Mouse (Mus musculus) c-Kit-positive CD71-positive TER-119-negative erythroid progenitor cells, embryonic 14.5 days (primary cell): ENCODE measurements around the gene Rbm34.
"Not testable (repeated sequence)": the region's sequence is repeated elsewhere in the genome, so short reads cannot be mapped to it uniquely, and the experiment has no call there.

Experiments
- DNase-seq: peaks from one replicate; pipeline ENCODE4 v3.0.0-alpha.2; 2013; ENCODE audit warnings: low read depth

Gene Rbm34

GRCm38 (mm10) chr8:126970579-126971313 is at the start of gene Rbm34:
Gene Rbm34 (minus strand): TSS chr8:126971071.
- DNase-seq: peak; percentile 93

DNA sequence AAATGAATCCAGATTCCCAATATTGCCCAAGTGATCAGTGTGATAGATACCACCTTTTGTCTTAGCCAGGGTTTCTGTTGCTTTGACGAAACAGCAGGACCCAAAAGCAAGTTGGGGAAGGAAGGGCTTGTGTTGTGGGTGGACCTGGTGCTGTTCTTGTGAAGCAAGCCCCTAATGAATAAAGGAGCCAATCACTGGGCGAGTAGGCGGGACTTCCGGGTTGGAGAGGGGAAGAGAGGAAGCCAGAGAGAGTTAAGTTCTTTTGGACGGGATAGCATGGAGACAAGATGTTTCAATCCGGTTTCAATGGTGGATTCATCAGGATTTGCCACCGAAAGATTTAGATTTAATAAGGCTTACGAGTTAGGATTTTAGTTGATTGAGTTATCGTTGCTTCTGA is 40.8 kb upstream of the Rbm34 start:
- no peak for DNase-seq

- DNase-seq: no peak
Measured at GRCm38 (mm10) chr8:126994506-126994905, 23.6 kb upstream of the Rbm34 start.

- no peak for DNase-seq
Measured at GRCm38 (mm10) chr8:126989363-126990153, 18.7 kb upstream of the Rbm34 start.

DNA sequence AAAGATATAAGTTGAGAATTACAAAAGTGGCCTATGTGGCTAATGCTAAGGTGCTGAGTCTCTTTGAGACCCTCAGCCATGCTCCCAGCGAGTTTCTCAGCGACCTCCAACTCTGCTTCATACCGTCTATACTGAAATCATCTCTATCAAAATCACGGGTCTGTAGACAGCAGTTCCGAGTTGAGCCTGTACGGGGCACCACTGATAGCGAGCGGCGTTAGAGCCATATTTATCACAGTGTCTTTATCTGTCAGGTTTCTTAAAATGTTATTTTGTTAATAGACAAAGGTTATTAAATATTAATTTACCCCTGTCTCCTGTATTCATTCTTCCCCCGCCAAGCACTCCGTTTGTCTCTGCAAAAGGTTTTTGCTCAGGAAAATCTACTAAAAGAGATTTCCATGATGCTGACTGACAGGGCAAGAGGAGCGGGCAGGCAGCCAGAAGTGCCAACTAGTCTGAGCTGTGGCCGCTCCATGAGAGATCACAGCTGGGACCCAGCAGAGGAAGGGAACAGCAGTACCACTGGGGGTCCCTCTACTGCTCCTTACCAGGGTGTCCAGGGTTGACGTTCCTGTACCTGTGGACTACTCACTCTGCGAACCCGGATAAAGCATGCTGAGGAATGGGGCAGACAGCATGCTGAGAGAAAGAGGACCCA is 17.6 kb upstream of the Rbm34 start:
- DNase-seq: no peak

DNA sequence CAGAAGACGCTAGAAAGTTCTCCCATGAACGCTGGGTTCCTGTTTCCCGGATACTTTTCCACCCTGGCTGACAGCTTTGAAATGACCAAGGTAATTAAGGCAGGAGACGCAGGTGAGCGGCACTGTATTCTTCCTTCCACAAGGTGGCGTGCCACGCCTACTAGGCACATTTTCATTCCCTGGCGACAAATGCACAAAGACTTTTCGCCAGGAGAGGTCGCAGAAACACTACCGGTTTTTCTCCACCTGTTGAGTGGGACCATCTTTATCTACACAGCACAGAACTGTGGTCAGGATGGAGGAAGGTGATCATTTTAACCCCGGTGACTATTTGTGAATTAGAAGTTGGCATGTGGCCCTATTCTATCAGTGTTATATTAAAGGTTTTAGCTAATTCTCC is 15.6 kb upstream of the Rbm34 start:
- peak; percentile 75 for DNase-seq

- DNase-seq: no peak
Measured at GRCm38 (mm10) chr8:126980046-126980445, 9.2 kb upstream of the Rbm34 start.

GRCm38 (mm10) chr8:126979091-126979920 is 8.4 kb upstream of the Rbm34 start:
- no peak for DNase-seq

DNA sequence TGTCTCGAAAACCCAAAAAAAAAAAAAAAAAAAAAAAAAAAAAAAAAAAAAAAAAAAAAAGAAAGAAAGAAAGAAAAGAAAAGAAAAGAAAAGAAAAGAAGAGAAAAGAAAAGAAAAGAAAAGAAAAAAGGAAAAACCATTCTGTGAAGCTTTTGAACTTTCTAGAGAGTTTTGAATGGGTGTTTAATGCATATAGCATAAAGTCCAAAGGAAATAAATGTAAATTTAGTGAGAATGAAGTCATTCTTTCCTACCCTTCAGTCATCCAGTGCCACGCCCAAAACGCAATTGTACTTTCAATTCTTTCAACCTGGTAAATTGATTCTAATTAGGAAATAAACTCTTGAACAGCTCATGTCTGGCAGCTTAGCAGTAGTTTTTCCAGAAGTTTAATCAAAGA is 7.7 kb upstream of the Rbm34 start:
- DNase-seq: not testable (repeated sequence)

- DNase-seq: no peak
Measured at GRCm38 (mm10) chr8:126978028-126978427, 7.2 kb upstream of the Rbm34 start.

DNA sequence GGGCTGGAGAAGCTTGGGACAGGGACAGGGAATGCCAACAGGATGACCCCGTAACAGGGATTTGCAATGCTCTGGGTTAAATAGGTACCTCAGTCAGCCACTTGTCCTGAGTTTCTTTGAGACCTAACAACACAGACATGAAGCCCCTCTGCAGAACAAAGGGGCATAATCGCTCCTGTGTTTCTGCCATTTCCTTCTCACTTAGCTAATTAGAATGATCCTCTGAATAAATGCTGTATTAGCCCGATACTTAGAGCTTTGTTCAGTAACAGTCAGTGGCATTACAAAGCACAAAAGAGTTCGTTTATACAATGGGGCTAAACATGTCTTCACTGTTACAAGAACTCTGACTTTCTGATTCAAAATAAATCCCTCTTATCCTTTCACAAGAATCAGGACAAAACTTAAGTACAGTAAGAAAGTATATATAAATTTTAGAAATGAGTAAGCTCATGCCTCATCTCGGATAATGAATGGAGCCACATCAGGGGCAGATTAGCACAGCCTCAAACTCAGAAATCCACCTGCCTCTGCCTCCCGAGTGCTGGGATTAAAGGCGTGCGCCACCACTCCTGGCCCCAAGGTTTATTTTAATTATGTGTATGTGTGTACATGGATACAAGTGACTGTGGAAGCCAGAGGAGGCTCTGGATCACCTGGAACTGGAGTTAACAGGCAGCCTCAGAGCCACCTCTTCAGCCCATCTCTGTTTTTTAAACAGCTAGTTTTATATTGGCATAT is 5.9 kb upstream of the Rbm34 start:
- DNase-seq: no peak

DNA sequence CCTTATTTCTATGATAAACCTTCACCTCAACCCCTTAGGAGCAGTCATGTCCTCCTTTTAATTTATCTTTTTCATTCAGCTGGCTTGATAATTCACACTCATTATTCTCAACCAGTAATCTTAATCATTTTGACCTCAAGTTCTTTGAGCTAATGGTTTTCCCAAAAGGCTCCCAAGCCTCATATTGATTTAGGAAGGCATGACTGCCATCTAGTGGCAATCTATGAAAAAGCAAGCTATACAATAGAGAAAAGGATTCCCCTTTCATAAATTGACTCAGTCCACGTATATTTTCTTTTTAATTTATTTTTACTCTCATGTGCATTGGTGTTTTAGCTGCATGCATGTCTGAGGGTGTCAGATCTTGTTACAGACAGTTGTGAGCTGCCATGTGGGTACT is 4.8 kb upstream of the Rbm34 start:
- peak; percentile 63 for DNase-seq

GRCm38 (mm10) chr8:126974511-126974910 is 3.6 kb upstream of the Rbm34 start:
- DNase-seq: no peak

GRCm38 (mm10) chr8:126973686-126974265 is 2.9 kb upstream of the Rbm34 start:
- no peak for DNase-seq

DNA sequence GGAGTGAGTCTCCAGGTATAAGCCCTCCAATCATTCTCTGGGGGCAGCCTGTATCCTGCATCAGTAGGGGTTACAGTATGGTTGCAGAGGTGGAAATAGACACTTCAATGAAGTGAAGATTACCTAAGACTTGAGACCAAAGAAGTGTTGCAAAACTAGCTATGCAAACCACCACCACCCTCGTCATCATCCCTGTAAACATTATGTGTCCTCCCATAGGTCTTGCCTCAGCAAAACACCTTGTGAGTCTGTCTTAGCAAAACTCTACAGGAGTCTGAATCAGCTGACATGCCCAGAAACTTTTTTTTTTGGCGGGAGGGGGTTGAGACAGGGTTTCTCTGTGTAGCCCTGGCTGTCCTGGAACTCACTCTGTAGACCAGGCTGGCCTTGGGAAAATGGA is 1.8 kb upstream of the Rbm34 start:
- no peak for DNase-seq

DNA sequence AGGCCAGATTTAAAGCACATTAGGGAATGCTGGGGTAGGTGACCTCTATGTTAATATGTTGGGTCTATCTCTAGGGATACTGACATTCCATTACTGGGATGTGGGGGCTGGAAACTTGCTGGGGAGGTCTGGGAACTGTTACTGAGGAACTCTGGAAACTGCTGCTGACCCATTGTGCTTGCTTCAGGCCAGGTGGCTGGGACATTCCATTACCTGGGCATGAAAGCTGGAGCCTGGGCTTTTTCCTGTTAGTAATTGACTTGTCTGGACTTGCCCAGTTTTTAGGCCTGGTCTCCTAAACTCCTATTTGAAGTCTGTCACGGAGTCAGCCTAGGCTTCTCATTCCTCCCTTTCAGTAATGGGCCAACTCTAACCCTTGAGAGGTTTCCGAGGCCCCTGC is 1.2 kb upstream of the Rbm34 start:
- DNase-seq: no peak

GRCm38 (mm10) chr8:126971314-126971664 is 418 bp upstream of the Rbm34 start:
- DNase-seq: no peak

DNA sequence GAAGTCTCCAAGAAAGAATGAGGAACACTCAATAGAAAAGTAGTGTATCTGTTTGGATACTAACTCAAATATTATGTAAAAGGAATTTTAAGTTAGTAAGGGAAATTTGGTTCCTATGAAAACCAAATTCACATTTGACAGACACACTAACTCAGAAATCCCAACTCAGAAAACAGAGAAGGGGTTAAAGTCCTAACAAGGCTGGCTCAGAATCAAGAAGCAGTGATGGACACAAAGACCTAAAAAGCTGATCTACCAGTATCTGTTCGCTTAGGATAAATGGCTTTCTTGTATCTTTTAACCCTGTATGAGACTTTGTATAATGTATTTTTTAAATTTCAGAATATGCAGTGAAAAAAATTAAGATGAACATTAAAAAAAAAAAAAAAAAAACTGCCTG is 1.3 kb downstream of the Rbm34 start:
- no peak for DNase-seq

DNA sequence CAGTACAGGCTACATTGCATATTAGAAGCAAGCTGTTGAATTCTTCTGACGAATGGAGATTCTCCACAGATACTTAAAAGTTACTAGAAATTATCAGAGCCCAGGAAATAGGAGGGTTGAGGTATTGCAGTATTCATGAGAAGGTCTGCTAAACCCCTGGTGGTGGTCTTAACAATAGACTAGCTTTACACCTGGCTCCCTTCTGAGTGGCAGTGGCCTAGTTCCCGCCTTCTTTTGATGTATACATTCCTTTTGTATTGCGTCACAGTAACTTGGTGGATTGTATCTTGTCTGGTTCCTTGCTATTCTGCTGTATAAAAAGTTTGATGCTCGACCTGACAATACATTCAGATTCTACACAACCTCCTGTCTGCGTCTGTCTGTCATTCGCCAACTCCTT is 2.8 kb downstream of the Rbm34 start:
- DNase-seq: no peak

DNA sequence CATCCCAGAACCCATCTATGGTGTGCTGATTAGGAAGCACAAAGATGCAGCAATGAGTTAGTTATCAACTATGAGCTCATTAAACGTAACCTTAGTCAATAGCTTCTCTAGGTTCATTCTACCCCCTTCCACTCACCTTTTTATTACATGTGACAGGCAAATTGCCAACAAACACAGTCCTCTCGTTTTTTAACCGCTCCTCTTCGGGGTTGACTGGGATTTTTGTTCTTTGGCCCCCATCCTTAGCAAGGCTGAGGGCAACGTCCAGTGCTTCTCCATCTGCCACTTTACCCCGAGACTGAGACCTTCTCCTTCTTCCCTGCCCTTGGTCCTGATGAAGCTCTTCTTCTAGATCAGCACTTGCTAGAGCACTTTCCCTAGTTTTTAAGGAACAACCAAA is 5.6 kb downstream of the Rbm34 start:
- no peak for DNase-seq

DNA sequence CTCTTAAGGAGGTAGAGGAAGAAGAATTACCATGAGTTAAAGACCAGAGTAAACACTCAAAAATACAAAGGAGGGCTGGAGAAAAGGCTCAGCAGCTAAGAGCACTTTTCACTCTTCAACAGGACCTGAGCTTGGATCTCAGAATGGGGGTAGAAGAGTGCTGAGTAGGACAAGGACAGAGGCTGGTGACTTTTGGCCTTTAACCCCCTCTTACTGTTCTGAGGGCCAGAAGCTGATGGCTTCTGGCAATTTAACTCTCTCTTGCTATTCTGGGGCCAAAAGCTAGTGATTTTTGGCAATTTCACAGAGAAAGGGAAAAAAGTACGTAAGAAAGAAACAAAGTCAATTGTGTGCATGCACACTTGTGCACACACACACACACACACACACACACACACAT is 8.0 kb downstream of the Rbm34 start:
- DNase-seq: no peak
